Mouse (Mus musculus) megakaryocyte progenitor cell, adult 5-6 weeks (primary cell): ENCODE data around the gene Gstp1. TPM values are rescaled to one million over a fixed set of nuclear protein-coding genes. Genes with fewer than 3 reads are reported as not detected.
"Not testable (repeated sequence)": the region's sequence is repeated elsewhere in the genome, so short reads cannot be mapped to it uniquely, and the experiment has no call there.

ENCODE experiments used
- ATAC-seq: replicated peaks from 2 replicates; pipeline ENCODE4 v1.8.0; 2016; ENCODE audit warnings: mild to moderate bottlenecking, moderate TSS enrichment, inconsistent platforms; ENCODE audit not compliant: poor library complexity
- total RNA-seq, 2 experiments: library from RNA; stranded (forward) in 1 of 2; stranded (reverse) in 1 of 2; fragments of 157-497, 149-512 nt in 1 of 2; fragments of 200-1000 nt in 1 of 2; gene quantifications; 2 replicates each; pipeline versions ENCODE4 v1.2.3 to v1.2.4; 2015 to 2017

The Gstp1 gene
- 264 and 361 TPM in 2 replicates for total RNA-seq (2015)
- 79.8 and 88.4 TPM in 2 replicates for total RNA-seq (2017)

DNA sequence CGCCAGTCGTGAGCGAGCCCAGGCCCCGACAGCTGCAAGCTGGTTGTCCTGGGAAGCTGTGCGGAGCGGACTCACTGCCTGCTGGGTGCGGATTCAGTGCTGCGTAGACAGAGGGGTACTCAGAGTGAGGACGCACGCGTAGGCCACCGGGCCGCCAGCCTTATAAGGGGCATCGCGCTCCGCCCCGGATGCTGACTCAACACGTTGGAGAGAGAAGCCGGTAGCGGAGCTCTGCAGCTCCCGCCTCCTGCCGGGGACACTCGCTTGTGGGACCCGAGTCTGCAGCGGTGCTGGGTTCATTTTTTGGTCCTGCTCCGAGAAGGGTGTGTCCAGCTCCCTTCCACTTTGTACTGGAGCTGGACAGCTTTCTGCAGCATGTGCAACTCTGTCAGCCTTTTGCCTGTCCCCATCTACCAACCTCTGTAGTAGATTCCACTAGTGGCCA is at the start of gene Gstp1:
Gene Gstp1, minus strand, starts transcription at position 198 of the 445 bp plus-strand sequence.
- ATAC-seq: peak; percentile 99

GRCm38 (mm10) chr19:4087090-4087489 is 49.3 kb upstream of the Gstp1 start:
- no peak for ATAC-seq

DNA sequence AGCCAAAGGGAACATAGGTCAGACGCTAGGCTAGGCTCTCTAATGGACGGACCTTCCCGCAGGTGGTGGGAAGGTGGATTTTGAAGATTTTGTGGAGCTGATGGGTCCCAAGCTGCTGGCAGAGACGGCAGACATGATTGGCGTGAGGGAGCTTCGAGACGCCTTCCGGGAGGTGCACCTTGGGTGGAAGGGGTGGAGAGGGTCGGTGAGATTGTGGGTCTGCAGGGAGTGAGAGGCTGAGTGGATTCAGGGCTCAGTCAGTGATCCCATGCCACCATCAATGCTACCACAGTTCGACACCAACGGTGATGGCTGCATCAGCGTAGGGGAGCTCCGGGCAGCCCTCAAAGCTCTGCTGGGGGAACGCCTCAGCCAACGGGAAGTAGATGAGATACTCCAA is 48.4 kb upstream of the Gstp1 start:
- ATAC-seq: no peak

DNA sequence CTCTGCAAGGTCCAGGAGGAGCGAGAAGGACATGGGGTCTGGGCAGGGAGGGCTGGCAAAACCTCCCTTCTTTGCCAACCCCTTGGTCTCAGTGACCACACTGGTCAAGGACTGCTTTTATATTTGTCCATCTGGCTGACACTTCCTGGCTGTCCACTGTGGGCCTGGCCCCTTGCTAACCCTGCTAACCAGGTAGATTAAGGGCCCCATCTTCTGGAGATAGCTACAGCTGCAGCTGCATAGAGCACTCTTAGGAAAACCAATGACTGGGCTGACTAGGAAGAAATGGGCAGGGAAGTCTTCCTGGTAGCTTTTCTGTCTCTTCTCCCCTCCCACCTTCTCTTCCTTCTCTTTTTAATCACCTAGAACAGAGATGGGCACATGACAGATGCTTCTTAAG is 47.2 kb upstream of the Gstp1 start:
- no peak for ATAC-seq

- ATAC-seq: no peak
Measured at GRCm38 (mm10) chr19:4083826-4084225, 46.0 kb upstream of the Gstp1 start.

DNA sequence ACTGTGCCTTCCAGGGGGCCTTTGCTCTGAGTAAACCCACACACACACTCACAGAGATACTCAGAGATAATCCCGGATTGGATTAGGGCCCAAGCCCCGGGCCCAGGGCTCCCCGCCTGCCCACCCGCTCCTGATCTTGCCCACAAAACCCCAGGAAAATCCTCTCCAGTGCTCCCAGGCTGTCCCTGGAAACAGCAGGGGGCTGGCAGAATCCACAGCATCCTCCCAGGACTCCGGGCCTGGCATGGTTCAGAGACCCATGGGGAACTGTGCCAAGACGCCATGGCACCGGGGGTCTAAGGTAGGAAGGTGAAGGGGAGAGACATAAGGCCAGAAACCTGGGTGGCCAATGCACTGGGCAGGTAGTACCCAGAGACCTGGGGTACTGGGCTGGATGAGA is 45.5 kb upstream of the Gstp1 start:
- ATAC-seq: no peak

GRCm38 (mm10) chr19:4082219-4082965 is 44.6 kb upstream of the Gstp1 start:
- no peak for ATAC-seq

- ATAC-seq: no peak
Measured at GRCm38 (mm10) chr19:4081394-4081793, 43.6 kb upstream of the Gstp1 start, which contains the start of gene Cabp2. Gene Cabp2, plus strand, starts transcription at chr19:4081578.

GRCm38 (mm10) chr19:4080511-4081009 is 42.8 kb upstream of the Gstp1 start:
- ATAC-seq: peak; percentile 79

DNA sequence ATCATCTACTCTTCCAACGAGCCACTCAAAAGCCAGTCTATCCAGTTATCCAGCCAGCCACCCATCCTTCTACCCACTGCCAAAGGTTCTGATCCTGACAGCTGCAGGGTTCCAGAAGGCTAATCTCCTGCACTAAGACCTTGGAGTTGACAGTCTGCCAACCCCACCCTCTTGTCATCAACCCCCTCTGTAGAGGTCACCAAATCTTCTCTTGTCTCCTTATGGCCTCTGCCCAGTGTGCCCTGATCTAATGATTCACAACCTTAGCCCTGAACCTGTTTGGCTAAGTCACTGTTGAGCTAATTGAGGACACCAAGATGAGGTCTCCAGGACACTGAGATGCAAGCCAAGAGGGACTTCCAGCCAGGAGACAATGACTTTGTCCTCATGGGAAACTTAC is 41.8 kb upstream of the Gstp1 start:
- ATAC-seq: peak; percentile 63

DNA sequence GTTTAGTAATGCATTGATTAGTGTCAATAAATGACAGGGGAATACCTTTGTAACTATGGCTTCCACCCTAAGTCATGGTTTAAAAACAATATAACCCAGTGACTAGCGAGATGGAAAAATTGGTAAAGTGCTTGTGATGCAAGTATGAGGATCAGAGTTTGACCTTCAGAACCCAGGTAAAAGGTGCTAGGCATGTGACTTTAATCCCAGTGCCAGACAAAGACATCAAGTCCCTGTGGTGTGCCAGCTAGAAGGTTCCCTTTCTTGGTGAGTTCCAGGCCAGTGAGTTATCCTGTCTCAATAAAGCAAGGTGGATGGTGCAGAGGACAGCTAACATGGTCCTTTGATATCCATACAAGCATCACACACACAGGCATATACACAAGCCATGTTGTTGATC is 37.7 kb upstream of the Gstp1 start:
- ATAC-seq: no peak

- no peak for ATAC-seq
Measured at GRCm38 (mm10) chr19:4072706-4073424, 35.1 kb upstream of the Gstp1 start.

DNA sequence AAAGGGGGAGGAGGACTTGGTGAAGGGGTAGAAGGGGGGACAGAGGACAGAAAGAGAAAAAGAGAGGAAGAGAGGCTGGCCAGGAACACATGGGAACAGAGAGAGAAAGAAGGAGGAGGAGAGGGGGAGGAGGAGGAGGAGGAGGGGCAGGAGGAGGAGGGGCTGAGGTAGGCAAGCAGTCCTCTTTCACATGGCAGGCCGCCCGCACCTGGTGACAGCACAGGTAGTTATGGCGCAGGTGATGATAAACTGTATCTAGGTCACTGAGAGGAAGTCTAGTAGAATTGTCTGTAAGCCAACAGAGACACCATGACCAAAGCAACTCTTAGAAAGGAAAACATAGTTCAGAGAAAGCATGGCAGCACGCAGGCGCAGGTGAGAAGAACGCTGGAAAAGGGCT is 33.6 kb upstream of the Gstp1 start:
- ATAC-seq: no peak

- ATAC-seq: peak; percentile 88
Measured at GRCm38 (mm10) chr19:4070756-4071155, 33.0 kb upstream of the Gstp1 start.

GRCm38 (mm10) chr19:4070311-4070710 is 32.5 kb upstream of the Gstp1 start:
- ATAC-seq: no peak

GRCm38 (mm10) chr19:4068717-4069410 is 31.1 kb upstream of the Gstp1 start:
- peak; percentile 47 for ATAC-seq

DNA sequence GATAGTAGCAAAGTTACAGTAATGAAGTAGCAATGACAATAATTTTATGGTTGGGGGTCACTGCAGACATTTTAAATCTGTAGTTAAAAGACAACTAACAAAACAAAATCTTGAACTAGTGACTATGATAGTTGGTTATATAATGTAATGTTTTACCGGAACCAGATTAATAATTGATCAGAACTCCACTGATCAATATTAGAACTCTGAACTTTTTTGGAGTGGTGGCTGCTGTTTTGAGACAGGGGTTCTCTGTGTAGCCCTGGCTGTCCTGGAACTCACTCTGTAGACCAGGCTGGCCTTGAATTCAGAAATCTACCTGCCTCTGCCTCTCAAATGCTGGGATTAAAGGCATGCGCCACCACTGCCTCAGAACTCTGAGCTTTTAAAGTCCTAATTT is 30.5 kb upstream of the Gstp1 start:
- ATAC-seq: not testable (repeated sequence)

DNA sequence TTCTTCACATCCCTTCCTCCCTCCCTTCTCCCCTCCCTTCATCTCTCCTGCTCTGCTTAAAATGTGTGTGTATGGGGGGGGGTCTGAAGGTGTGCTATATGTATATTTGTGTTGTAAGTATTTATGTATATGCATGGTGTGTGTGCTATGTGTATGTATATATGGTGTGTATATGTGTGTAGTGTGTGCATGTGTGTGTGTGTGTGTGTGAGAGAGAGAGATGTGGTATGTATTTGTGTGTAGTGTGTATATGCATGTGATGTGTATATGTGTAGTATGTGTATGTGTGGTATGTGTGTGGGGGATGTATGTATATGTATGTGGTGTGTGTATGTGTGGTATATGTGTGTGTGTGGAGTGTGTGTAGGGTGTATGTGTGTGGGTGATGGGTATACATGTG is 29.1 kb upstream of the Gstp1 start:
- ATAC-seq: no peak

DNA sequence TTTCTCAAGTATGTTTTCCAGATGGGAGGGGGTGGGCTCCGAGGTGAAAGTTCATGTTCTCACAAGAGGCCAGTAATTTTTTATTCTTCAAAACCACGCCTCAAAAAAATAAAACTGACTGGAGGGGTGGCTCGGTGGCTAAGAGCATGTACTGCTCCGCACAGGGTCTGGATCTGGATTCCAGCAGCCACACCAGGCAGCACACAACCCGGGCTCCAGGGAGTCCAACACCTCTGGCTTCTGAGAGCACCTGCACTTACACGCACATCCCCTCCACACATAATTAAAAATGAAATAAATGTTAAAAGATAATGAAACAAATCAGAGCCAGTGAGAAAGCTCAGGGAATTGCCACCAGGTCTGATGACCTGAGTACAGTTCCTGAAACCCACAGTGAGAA is 28.5 kb upstream of the Gstp1 start:
- no peak for ATAC-seq

- not testable (repeated sequence) for ATAC-seq
Measured at GRCm38 (mm10) chr19:4064501-4064900, 26.7 kb upstream of the Gstp1 start.

DNA sequence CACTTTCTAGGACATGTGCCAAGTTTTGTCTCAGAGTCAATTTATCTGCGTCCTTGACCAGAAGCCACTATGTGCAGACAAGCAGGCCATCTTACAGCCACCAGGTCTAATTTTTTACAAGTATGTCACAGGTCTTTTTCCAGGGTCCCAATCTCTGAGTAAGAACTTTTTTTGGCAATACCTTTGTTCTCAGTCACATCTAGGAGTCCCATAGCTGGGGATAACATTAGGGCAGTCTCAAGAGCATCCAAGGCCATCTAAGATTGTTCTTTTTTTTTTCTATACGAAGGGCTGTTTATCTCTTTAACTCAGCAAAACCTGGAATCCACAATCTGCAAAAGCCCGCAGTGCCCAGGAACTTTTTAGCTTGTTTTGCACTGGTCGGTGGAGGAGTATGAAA is 25.6 kb upstream of the Gstp1 start:
- not testable (repeated sequence) for ATAC-seq
